Comparison of ENCODE assay signal across 26 mouse cellular contexts in genomic region chr4:59800181-59800580, GRCm38 (mm10). TPM values are rescaled to one million over a fixed set of nuclear protein-coding genes. Genes with fewer than 3 reads are reported as not detected.
DNase-seq lines count a peak whose midpoint lies in the region; ATAC-seq and TF ChIP-seq lines count a peak whose summit lies in the region.
"Had no signal": no experiment of that assay in that cellular context is flagged by ENCODE, and none has a peak within 500 bp of the region (broad histone marks: within the 10 kb centered on the region; RNA-seq: fewer than 3 reads in every experiment).

No protein-coding gene starts in this region.

- H3K36me3 ChIP-seq in midbrain, embryonic 11.5 days (ENCODE audit: control insufficient read depth, insufficient read depth, low read length) = no peaks in the 10 kb centered on the region
- no peaks in the 10 kb centered on the region for H3K36me3 ChIP-seq in midbrain, embryonic 14.5 days (ENCODE audit: control insufficient read depth, insufficient read depth, low read length)
- H3K36me3 ChIP-seq in C2C12 (ENCODE audit: control insufficient read depth, insufficient read depth) (no peaks in the 10 kb centered on the region), macrophage (ENCODE audit: inconsistent target) (no peaks in the 10 kb centered on the region)
- H3K36me3 ChIP-seq: embryonic facial prominence, embryonic 10.5 days; embryonic facial prominence, embryonic 13.5 days; forebrain, embryonic 12.5 days; forebrain, embryonic 15.5 days; heart, embryonic 10.5 days; heart, embryonic 13.5 days; hindbrain, embryonic 12.5 days; hindbrain, embryonic 15.5 days had no signal

- H3K79me3 ChIP-seq in C2C12 (ENCODE audit: low read depth) = no peaks in the 10 kb centered on the region

- H3K9me3 ChIP-seq in midbrain, embryonic 11.5 days (ENCODE audit: control insufficient read depth, low read length) = no peaks in the 10 kb centered on the region
- no peaks in the 10 kb centered on the region for H3K9me3 ChIP-seq in midbrain, embryonic 14.5 days (ENCODE audit: control insufficient read depth, low read length)
- H3K9me3 ChIP-seq: embryonic facial prominence, embryonic 10.5 days; embryonic facial prominence, embryonic 13.5 days; forebrain, embryonic 12.5 days; forebrain, embryonic 15.5 days; heart, embryonic 10.5 days; heart, embryonic 13.5 days; hindbrain, embryonic 12.5 days; hindbrain, embryonic 15.5 days had no signal

- no peak overlapping the region for H3K4me2 ChIP-seq in midbrain, embryonic 11.5 days
- no peak overlapping the region for H3K4me2 ChIP-seq in midbrain, embryonic 14.5 days (ENCODE audit: low read length)
- H3K4me2 ChIP-seq: embryonic facial prominence, embryonic 13.5 days; forebrain, embryonic 12.5 days; forebrain, embryonic 15.5 days; heart, embryonic 13.5 days; hindbrain, embryonic 12.5 days; hindbrain, embryonic 15.5 days had no signal

- no peak for TF ChIP-seq CTCF in C2C12 (IDR thresholded peaks at IDR 0.05; ENCODE audit: control insufficient read depth, insufficient read depth, insufficient read length)

- H3K27ac ChIP-seq in midbrain, embryonic 11.5 days (ENCODE audit: low read depth, low read length) = no peak overlapping the region
- no peak overlapping the region for H3K27ac ChIP-seq in midbrain, embryonic 14.5 days (replicated peaks; ENCODE audit: low read depth, low read length)
- peak overlapping the region; percentile 37 for H3K27ac ChIP-seq in macrophage
- H3K27ac ChIP-seq: embryonic facial prominence, embryonic 10.5 days; embryonic facial prominence, embryonic 13.5 days; forebrain, embryonic 12.5 days; forebrain, embryonic 15.5 days; heart, adult 2 months; heart, embryonic 10.5 days; heart, embryonic 13.5 days; hindbrain, embryonic 12.5 days; hindbrain, embryonic 15.5 days had no signal

- no peak for ATAC-seq in midbrain, embryonic 11.5 days (ENCODE audit: low FRiP score)
- ATAC-seq in midbrain, embryonic 14.5 days (ENCODE audit: low FRiP score, low TSS enrichment) = no peak
- ATAC-seq: CD4-positive, CD25-positive, alpha-beta regulatory T cell, adult 4 months; forebrain, embryonic 15.5 days; Patski had no signal

- no peak overlapping the region for H3K9ac ChIP-seq in midbrain, embryonic 11.5 days (ENCODE audit: low read length)
- no peak overlapping the region for H3K9ac ChIP-seq in midbrain, embryonic 14.5 days (replicated peaks; ENCODE audit: low read length)
- H3K9ac ChIP-seq: embryonic facial prominence, embryonic 13.5 days; forebrain, embryonic 12.5 days; forebrain, embryonic 15.5 days; heart, embryonic 13.5 days; hindbrain, embryonic 12.5 days; hindbrain, embryonic 15.5 days had no signal

- H3K79me2 ChIP-seq in C2C12 (ENCODE audit: control insufficient read depth, insufficient read depth) (no peaks in the 10 kb centered on the region), macrophage (ENCODE audit: inconsistent target) (no peaks in the 10 kb centered on the region)

- H3K4me3 ChIP-seq in midbrain, embryonic 11.5 days (ENCODE audit: low read depth, low read length) = no peak overlapping the region
- H3K4me3 ChIP-seq in midbrain, embryonic 14.5 days (replicated peaks; ENCODE audit: low read depth, low read length) = no peak overlapping the region
- H3K4me3 ChIP-seq in C2C12 (ENCODE audit: insufficient read depth, poor library complexity, severe bottlenecking) (no peak overlapping the region), macrophage (ENCODE audit: inconsistent target) (no peak overlapping the region)
- H3K4me3 ChIP-seq: embryonic facial prominence, embryonic 10.5 days; embryonic facial prominence, embryonic 13.5 days; erythroblast, embryonic 14.5 days; forebrain, embryonic 12.5 days; forebrain, embryonic 15.5 days; heart, adult 2 months; heart, embryonic 10.5 days; heart, embryonic 13.5 days; hindbrain, embryonic 12.5 days; hindbrain, embryonic 15.5 days had no signal

- peak; percentile 60 for DNase-seq in midbrain, embryonic 11.5 days (ENCODE audit: low spot score, missing footprints)
- no peak for DNase-seq in midbrain, embryonic 14.5 days
- DNase-seq in adrenal gland, postnatal 25 days = no peak
- no peak for DNase-seq in ovary, adult 18-20 months (ENCODE audit: low spot score)
- DNase-seq: adrenal gland, postnatal 10 days; B cell, adult 2 months; cerebellum, adult 11 months; cerebellum, adult 8-10 months; cerebellum, postnatal 10 days; cerebellum, postnatal 36 days; embryo, embryonic 11 days; gastrocnemius, postnatal 25 days; heart, adult 2 months had no signal

- no peaks in the 10 kb centered on the region for H3K27me3 ChIP-seq in midbrain, embryonic 11.5 days (ENCODE audit: control insufficient read depth, insufficient read depth, low read length)
- H3K27me3 ChIP-seq in midbrain, embryonic 14.5 days (ENCODE audit: control insufficient read depth, insufficient read depth, low read length) = no peaks in the 10 kb centered on the region
- no peaks in the 10 kb centered on the region for H3K27me3 ChIP-seq in C2C12 (ENCODE audit: control insufficient read depth, insufficient read depth, insufficient read length)
- H3K27me3 ChIP-seq: embryonic facial prominence, embryonic 13.5 days; forebrain, embryonic 15.5 days; heart, embryonic 13.5 days; hindbrain, embryonic 12.5 days; hindbrain, embryonic 15.5 days; Patski had no signal

- 84% methylated on average over 5 of the region's 5 CpGs for WGBS in midbrain, embryonic 11.5 days
- WGBS in midbrain, embryonic 14.5 days = 79% methylated on average over 5 of the region's 5 CpGs
- WGBS in macrophage (ENCODE audit: missing documents) = 61% methylated on average over 4 of the region's 5 CpGs

- H3K4me1 ChIP-seq in midbrain, embryonic 11.5 days (ENCODE audit: control insufficient read depth, insufficient read depth, low read length) = no peaks in the 10 kb centered on the region
- no peaks in the 10 kb centered on the region for H3K4me1 ChIP-seq in midbrain, embryonic 14.5 days (ENCODE audit: control insufficient read depth, insufficient read depth, low read length)

- H3ac ChIP-seq in C2C12 (ENCODE audit: control insufficient read depth, insufficient read length, low read depth) = no peak overlapping the region

TF ChIP-seq in C2C12, 6 proteins besides CTCF, POLR2A, EP300 and RAD21:
- TF ChIP-seq CEBPB (IDR thresholded peaks at IDR 0.05; ENCODE audit: low read depth) (no peak), MAX (IDR thresholded peaks at IDR 0.05) (no peak), USF1 (IDR thresholded peaks at IDR 0.05; ENCODE audit: low read depth) (peak; percentile 21), MYOG (IDR thresholded peaks at IDR 0.05; ENCODE audit: control insufficient read depth, extremely low read depth, insufficient read length) (no peak), MYOD1 (IDR thresholded peaks at IDR 0.05; ENCODE audit: control insufficient read depth, insufficient read length, low read depth) (no peak), FOSL1 (IDR thresholded peaks at IDR 0.05; ENCODE audit: insufficient read depth, low read length, poor library complexity, severe bottlenecking) (no peak)

RNA-seq across cellular contexts. Expression of gene Inip, which starts 1.2 kb away (rescaled TPM):
- 110 and 121 TPM in 2 replicates for polyA plus RNA-seq in midbrain, embryonic 11.5 days (2014; fragmentation: Nextera tagmentation; extraction: Ambion mirVana)
- polyA plus RNA-seq in midbrain, embryonic 14.5 days (2014; fragmentation: Nextera tagmentation; extraction: Ambion mirVana) = 55.7 and 64.6 TPM in 2 replicates
- polyA plus RNA-seq in C2C12 (2012; fragmentation: generic; extraction: Trizol) (12.9 TPM), macrophage (2018) (18.6 to 31.2 TPM (median 23.3 TPM) in 3 replicates)
- 10 to 100 TPM in 22 of 26 experiments, 1 to 10 TPM in 4; 4.6 to 53.4 (median 25.3) TPM for total RNA-seq in macrophage (2018; cell fraction: chromatin; rRNA removed)
- total RNA-seq in macrophage (2018; cell fraction: cytosol; rRNA removed) = 10 to 100 TPM in 21 of 26 experiments, 1 to 10 TPM in 5; 7.3 to 26.9 (median 17.5) TPM
- 10 to 100 TPM in 22 of 26 experiments, 1 to 10 TPM in 4; 4.6 to 46.8 (median 18.0) TPM for total RNA-seq in macrophage (2018; cell fraction: nucleus; rRNA removed)
- total RNA-seq in adrenal gland, postnatal 25 days (2021) = 19.0 and 19.9 TPM in 2 replicates

RNA-seq across cellular contexts. Expression of gene Snx30, which starts 5.5 kb away (rescaled TPM):
- 11.8 and 12.3 TPM in 2 replicates for polyA plus RNA-seq in midbrain, embryonic 11.5 days (2014; fragmentation: Nextera tagmentation; extraction: Ambion mirVana)
- polyA plus RNA-seq in midbrain, embryonic 14.5 days (2014; fragmentation: Nextera tagmentation; extraction: Ambion mirVana) = 22.7 and 23.4 TPM in 2 replicates
- polyA plus RNA-seq in C2C12 (2012; fragmentation: generic; extraction: Trizol) (3.5 TPM), macrophage (2018) (19.8 to 27.9 TPM (median 26.4 TPM) in 3 replicates)
- 100 to 1,000 TPM in 4 of 26 experiments, 10 to 100 TPM in 22; 12.5 to 112 (median 76.3) TPM for total RNA-seq in macrophage (2018; cell fraction: chromatin; rRNA removed)
- total RNA-seq in macrophage (2018; cell fraction: cytosol; rRNA removed) = 10 to 100 TPM; 10.1 to 37.3 (median 27.0) TPM
- total RNA-seq in macrophage (2018; cell fraction: nucleus; rRNA removed) = 10 to 100 TPM; 17.6 to 88.8 (median 59.5) TPM
- 4.2 and 6.7 TPM in 2 replicates for total RNA-seq in adrenal gland, postnatal 25 days (2021)
